Mouse (Mus musculus) thymus, adult 18-20 months (tissue): ENCODE measurements around the gene Akt1s1.

Source experiments
- DNase-seq, 2 experiments: peaks; one replicate each; pipeline ENCODE4 v3.0.0; 2022; ENCODE audit warnings: mixed read lengths in 2 of 2

Akt1s1 gene

GRCm38 (mm10) chr7:44848561-44849415, at the start of gene Akt1s1, which contains the start of gene Tbc1d17:
Gene Akt1s1, plus strand, starts transcription at chr7:44848991.
Gene Tbc1d17, minus strand, starts transcription at chr7:44849079.
- DNase-seq: peak; percentile 96 to 99

- no peak for DNase-seq
Observed at GRCm38 (mm10) chr7:44808927-44809326, 39.9 kb upstream of the Akt1s1 start.

- no peak for DNase-seq
Observed at GRCm38 (mm10) chr7:44809466-44809865, 39.3 kb upstream of the Akt1s1 start.

GRCm38 (mm10) chr7:44810365-44810764, 38.4 kb upstream of the Akt1s1 start:
- no peak for DNase-seq

GRCm38 (mm10) chr7:44810819-44811557, 37.8 kb upstream of the Akt1s1 start:
- no peak for DNase-seq

- no peak for DNase-seq
Observed at GRCm38 (mm10) chr7:44812651-44813325, 36.0 kb upstream of the Akt1s1 start.

GRCm38 (mm10) chr7:44813985-44814384, 34.8 kb upstream of the Akt1s1 start:
- DNase-seq: no peak

- DNase-seq: no peak
Observed at GRCm38 (mm10) chr7:44814423-44814822, 34.4 kb upstream of the Akt1s1 start.

GRCm38 (mm10) chr7:44814952-44815553, 33.7 kb upstream of the Akt1s1 start:
- DNase-seq: peak; percentile 29 to 47

- DNase-seq: peak; percentile 98 to 99
Observed at GRCm38 (mm10) chr7:44815721-44816469, 32.9 kb upstream of the Akt1s1 start, which contains the start of the genes Nup62 and Il4i1. Gene Nup62, plus strand, starts transcription at chr7:44816088. Gene Il4i1, plus strand, starts transcription at chr7:44816387.

- DNase-seq: no peak
Observed at GRCm38 (mm10) chr7:44816470-44817021, 32.2 kb upstream of the Akt1s1 start, which contains the start of gene Atf5. Gene Atf5, minus strand, starts transcription at chr7:44816658.

GRCm38 (mm10) chr7:44817441-44817840, 31.4 kb upstream of the Akt1s1 start:
- DNase-seq: no peak

- DNase-seq: no peak
Observed at GRCm38 (mm10) chr7:44818164-44818563, 30.6 kb upstream of the Akt1s1 start.

- DNase-seq: no peak
Observed at GRCm38 (mm10) chr7:44818751-44819235, 30.0 kb upstream of the Akt1s1 start.

- DNase-seq: no peak
Observed at GRCm38 (mm10) chr7:44819391-44819790, 29.4 kb upstream of the Akt1s1 start.

- DNase-seq: no peak
Observed at GRCm38 (mm10) chr7:44819863-44820262, 28.9 kb upstream of the Akt1s1 start.

- DNase-seq: no peak
Observed at GRCm38 (mm10) chr7:44820525-44820924, 28.3 kb upstream of the Akt1s1 start.

GRCm38 (mm10) chr7:44821666-44822448, 26.9 kb upstream of the Akt1s1 start:
- no peak for DNase-seq

- DNase-seq: peak in 1 of 2 experiments; percentile 2
Observed at GRCm38 (mm10) chr7:44823409-44823808, 25.4 kb upstream of the Akt1s1 start.

- peak; percentile 47 to 61 for DNase-seq
Observed at GRCm38 (mm10) chr7:44824872-44825271, 23.9 kb upstream of the Akt1s1 start.
